Mouse (Mus musculus): ENCODE measurements at regions not wholly inside any gene's neighbourhood (a gene's known extent, or its start where the extent isn't known, plus 50 kb on each side); places are given as distances from the start of the nearest gene placed in this dataset.

GRCm38 (mm10) chr6:52423581-52424107, 110.3 kb downstream of the Evx1 start:
- no peaks in the 10 kb centered on the region for H3K36me3 ChIP-seq (ENCODE audit: control insufficient read depth, insufficient read depth)

GRCm38 (mm10) chr6:52424440-52424839, 111.1 kb downstream of the Evx1 start:
- ATAC-seq = no peak
- Histone ChIP-seq H3K4me1 (replicated peaks; ENCODE audit: control insufficient read depth, insufficient read depth, low read length) (no peaks in the 10 kb centered on the region), H3K27me3 (replicated peaks; ENCODE audit: control insufficient read depth, insufficient read depth, low read length) (no peaks in the 10 kb centered on the region), H3K27ac (ENCODE audit: low read length) (no peak overlapping the region), H3K9me3 (ENCODE audit: control insufficient read depth, low read length) (no peaks in the 10 kb centered on the region), H3K4me3 (replicated peaks; ENCODE audit: low read length) (no peak overlapping the region), H3K4me2 (ENCODE audit: low read length) (no peak overlapping the region), H3K9ac (replicated peaks; ENCODE audit: low read depth, low read length) (no peak overlapping the region), H3K36me3 (ENCODE audit: control insufficient read depth, insufficient read depth) (no peaks in the 10 kb centered on the region)
- 91% methylated on average over 5 of the region's 5 CpGs for WGBS

More at GRCm38 (mm10) chr6:52423581-52424107, 110.3 kb downstream of the Evx1 start:
- H3K9ac ChIP-seq (replicated peaks; ENCODE audit: low read depth, low read length) = no peak overlapping the region
- no peak overlapping the region for H3K4me3 ChIP-seq (replicated peaks; ENCODE audit: low read length)
- H3K4me1 ChIP-seq (replicated peaks; ENCODE audit: control insufficient read depth, insufficient read depth, low read length) = no peaks in the 10 kb centered on the region
- no peaks in the 10 kb centered on the region for H3K9me3 ChIP-seq (ENCODE audit: control insufficient read depth, low read length)
- H3K27ac ChIP-seq (ENCODE audit: low read length) = no peak overlapping the region
- ATAC-seq = no peak
- 84% methylated on average over 7 of the region's 7 CpGs for WGBS
- H3K4me2 ChIP-seq (ENCODE audit: low read length) = no peak overlapping the region
- H3K27me3 ChIP-seq (replicated peaks; ENCODE audit: control insufficient read depth, insufficient read depth, low read length) = no peaks in the 10 kb centered on the region

- Histone ChIP-seq H3K27ac (ENCODE audit: low read length) (no peak overlapping the region), H3K9me3 (ENCODE audit: control insufficient read depth, low read length) (no peaks in the 10 kb centered on the region), H3K36me3 (ENCODE audit: control insufficient read depth, insufficient read depth) (no peaks in the 10 kb centered on the region), H3K4me1 (replicated peaks; ENCODE audit: control insufficient read depth, insufficient read depth, low read length) (no peaks in the 10 kb centered on the region), H3K4me2 (ENCODE audit: low read length) (no peak overlapping the region), H3K27me3 (replicated peaks; ENCODE audit: control insufficient read depth, insufficient read depth, low read length) (no peaks in the 10 kb centered on the region), H3K4me3 (replicated peaks; ENCODE audit: low read length) (no peak overlapping the region), H3K9ac (replicated peaks; ENCODE audit: low read depth, low read length) (no peak overlapping the region)
- ATAC-seq = no peak
- 91% methylated on average over 4 of the region's 4 CpGs for WGBS
Observed at GRCm38 (mm10) chr6:52425082-52425481, 111.8 kb downstream of the Evx1 start.

DNA sequence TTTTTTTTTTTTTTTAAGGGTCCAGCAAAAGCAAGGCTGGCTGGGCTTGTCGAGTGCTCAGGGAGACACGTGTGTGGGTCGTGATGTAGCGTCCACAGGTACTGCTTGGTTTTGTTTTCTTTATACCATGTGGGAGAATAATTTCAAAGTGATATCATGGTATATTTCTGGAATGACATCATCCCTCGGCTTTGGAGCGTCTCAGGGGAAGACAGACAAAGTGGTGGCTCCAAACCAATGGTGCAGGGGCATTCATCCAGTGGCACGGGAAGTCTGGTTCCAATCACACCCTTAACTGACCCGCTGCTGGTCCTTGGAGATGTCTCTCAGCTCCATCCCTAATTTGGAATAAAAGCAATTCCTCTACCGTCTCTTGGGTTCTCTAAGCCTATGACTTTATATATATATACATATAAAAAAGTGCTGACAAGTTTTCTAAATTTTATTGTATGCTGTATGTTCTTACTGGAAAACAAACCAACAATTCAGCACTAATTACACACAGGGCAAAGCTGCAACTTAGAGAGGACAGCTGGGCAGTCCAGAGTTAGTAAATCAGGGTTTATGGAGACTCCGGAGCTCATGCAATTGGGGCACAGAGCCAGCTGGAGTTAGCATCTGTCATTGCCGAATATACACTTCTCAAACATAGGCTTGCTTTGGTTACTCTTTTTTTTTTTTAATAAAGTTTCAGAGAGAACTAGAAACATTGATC, 115.3 kb downstream of the Evx1 start:
- no peak for ATAC-seq
- 72% methylated on average over 11 of the region's 11 CpGs for WGBS
- Histone ChIP-seq H3K9me3 (ENCODE audit: control insufficient read depth, low read length) (no peaks in the 10 kb centered on the region), H3K36me3 (ENCODE audit: control insufficient read depth, insufficient read depth) (no peaks in the 10 kb centered on the region), H3K4me2 (ENCODE audit: low read length) (no peak overlapping the region), H3K4me3 (replicated peaks; ENCODE audit: low read length) (no peak overlapping the region), H3K4me1 (replicated peaks; ENCODE audit: control insufficient read depth, insufficient read depth, low read length) (no peaks in the 10 kb centered on the region), H3K27ac (ENCODE audit: low read length) (no peak overlapping the region), H3K9ac (replicated peaks; ENCODE audit: low read depth, low read length) (no peak overlapping the region), H3K27me3 (replicated peaks; ENCODE audit: control insufficient read depth, insufficient read depth, low read length) (no peaks in the 10 kb centered on the region)

GRCm38 (mm10) chr6:52429204-52429552, 115.9 kb downstream of the Evx1 start:
- H3K36me3 ChIP-seq (ENCODE audit: control insufficient read depth, insufficient read depth) = no peaks in the 10 kb centered on the region
- no peaks in the 10 kb centered on the region for H3K27me3 ChIP-seq (replicated peaks; ENCODE audit: control insufficient read depth, insufficient read depth, low read length)
- H3K9ac ChIP-seq (replicated peaks; ENCODE audit: low read depth, low read length) = no peak overlapping the region
- no peaks in the 10 kb centered on the region for H3K9me3 ChIP-seq (ENCODE audit: control insufficient read depth, low read length)
- WGBS = 85% methylated on average over 5 of the region's 5 CpGs
- no peak for ATAC-seq
- no peak overlapping the region for H3K27ac ChIP-seq (ENCODE audit: low read length)
- H3K4me3 ChIP-seq (replicated peaks; ENCODE audit: low read length) = no peak overlapping the region
- H3K4me2 ChIP-seq (ENCODE audit: low read length) = no peak overlapping the region
- no peaks in the 10 kb centered on the region for H3K4me1 ChIP-seq (replicated peaks; ENCODE audit: control insufficient read depth, insufficient read depth, low read length)

DNA sequence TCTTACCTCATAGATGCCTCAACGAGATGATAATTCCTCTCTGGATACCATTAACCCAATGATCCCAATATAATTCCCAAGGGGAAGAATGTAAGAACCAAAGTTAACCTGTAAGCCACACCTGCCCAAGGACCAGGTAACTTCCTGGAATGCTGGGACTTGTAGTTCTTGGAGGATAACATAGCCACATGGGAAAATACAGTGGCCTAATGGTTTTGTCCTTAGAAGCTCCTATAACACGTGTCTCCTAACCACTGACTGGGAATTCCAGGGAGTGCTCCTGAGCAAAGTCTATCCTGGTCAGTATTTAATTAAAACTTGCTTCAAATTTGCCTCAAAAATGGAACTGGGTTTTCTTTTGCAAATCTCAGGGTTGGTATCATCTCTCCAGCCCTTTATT, 119.9 kb downstream of the Evx1 start:
- 74% methylated on average over 2 of the region's 2 CpGs for WGBS
- ATAC-seq = no peak
- Histone ChIP-seq H3K9ac (replicated peaks; ENCODE audit: low read depth, low read length) (no peak overlapping the region), H3K36me3 (ENCODE audit: control insufficient read depth, insufficient read depth) (no peaks in the 10 kb centered on the region), H3K4me3 (replicated peaks; ENCODE audit: low read length) (no peak overlapping the region), H3K4me1 (replicated peaks; ENCODE audit: control insufficient read depth, insufficient read depth, low read length) (no peaks in the 10 kb centered on the region), H3K27ac (ENCODE audit: low read length) (no peak overlapping the region), H3K27me3 (replicated peaks; ENCODE audit: control insufficient read depth, insufficient read depth, low read length) (no peaks in the 10 kb centered on the region), H3K4me2 (ENCODE audit: low read length) (no peak overlapping the region), H3K9me3 (ENCODE audit: control insufficient read depth, low read length) (no peaks in the 10 kb centered on the region)

DNA sequence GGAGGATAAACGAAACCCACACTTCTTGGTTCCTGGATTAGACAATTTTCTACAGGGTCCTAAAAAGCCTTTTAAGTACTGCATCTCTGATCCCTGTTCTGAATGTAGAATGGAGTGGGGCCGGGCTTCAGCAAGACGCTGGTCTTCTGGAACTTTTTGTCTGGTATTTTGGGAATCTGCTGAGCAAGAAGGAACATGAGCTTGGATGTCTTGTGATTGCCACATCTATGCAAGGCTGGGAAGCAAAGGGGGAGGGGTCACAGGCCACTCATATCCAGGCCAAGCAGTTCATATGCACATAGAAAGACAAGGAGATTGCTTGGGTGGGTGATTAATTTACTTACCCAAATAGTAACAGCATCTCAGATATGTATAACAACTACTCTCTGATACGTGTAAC, 121.5 kb downstream of the Evx1 start:
- H3K27me3 ChIP-seq (replicated peaks; ENCODE audit: control insufficient read depth, insufficient read depth, low read length) = no peaks in the 10 kb centered on the region
- 82% methylated on average over 4 of the region's 4 CpGs for WGBS
- no peak overlapping the region for H3K27ac ChIP-seq (ENCODE audit: low read length)
- no peaks in the 10 kb centered on the region for H3K36me3 ChIP-seq (ENCODE audit: control insufficient read depth, insufficient read depth)
- no peak for ATAC-seq
- no peaks in the 10 kb centered on the region for H3K4me1 ChIP-seq (replicated peaks; ENCODE audit: control insufficient read depth, insufficient read depth, low read length)
- H3K9ac ChIP-seq (replicated peaks; ENCODE audit: low read depth, low read length) = no peak overlapping the region
- no peak overlapping the region for H3K4me3 ChIP-seq (replicated peaks; ENCODE audit: low read length)
- no peaks in the 10 kb centered on the region for H3K9me3 ChIP-seq (ENCODE audit: control insufficient read depth, low read length)
- H3K4me2 ChIP-seq (ENCODE audit: low read length) = no peak overlapping the region

DNA sequence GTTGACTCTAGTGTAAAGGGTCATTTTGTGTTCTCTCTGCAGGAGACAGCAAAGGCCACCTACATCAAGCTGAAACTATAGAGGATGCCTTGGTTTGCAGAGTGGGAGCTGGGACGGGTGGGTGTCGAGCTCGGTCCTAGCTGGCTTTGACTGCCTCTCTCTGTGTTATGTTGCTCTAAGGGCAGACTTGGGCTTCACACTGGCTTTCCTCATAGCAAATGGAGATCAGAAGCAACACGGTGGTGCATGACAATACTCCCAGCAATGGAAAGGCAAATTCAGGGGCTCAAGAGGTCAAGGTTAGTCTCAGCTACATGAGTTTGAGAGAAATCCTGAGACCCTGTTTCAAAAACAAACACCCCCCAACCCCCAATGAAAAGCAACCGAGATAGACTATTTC, 122.1 kb downstream of the Evx1 start:
- Histone ChIP-seq H3K27ac (ENCODE audit: low read length) (no peak overlapping the region), H3K4me2 (ENCODE audit: low read length) (no peak overlapping the region), H3K27me3 (replicated peaks; ENCODE audit: control insufficient read depth, insufficient read depth, low read length) (no peaks in the 10 kb centered on the region), H3K9me3 (ENCODE audit: control insufficient read depth, low read length) (no peaks in the 10 kb centered on the region), H3K36me3 (ENCODE audit: control insufficient read depth, insufficient read depth) (no peaks in the 10 kb centered on the region), H3K9ac (replicated peaks; ENCODE audit: low read depth, low read length) (no peak overlapping the region), H3K4me1 (replicated peaks; ENCODE audit: control insufficient read depth, insufficient read depth, low read length) (no peaks in the 10 kb centered on the region), H3K4me3 (replicated peaks; ENCODE audit: low read length) (no peak overlapping the region)
- ATAC-seq = no peak
- WGBS = 79% methylated on average over 5 of the region's 5 CpGs

DNA sequence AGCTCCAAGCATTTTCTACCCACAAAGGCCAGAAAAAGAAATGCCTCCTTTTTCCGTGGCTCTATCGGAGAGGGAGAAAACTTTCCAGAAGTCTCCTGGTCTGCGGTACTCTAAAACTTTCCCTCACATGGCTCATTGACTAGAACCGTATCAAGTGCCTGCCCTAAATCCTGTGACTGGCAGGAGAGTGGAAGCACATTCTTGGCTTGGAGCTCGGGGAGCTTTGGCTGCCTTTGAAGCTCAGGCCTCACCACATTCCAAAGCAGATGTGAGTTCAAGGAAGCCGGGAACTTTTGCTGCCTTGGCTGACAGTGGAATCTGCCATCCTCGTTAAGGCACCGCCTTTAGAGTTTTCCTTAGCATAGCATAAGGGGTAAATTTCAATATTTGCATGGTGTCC, 125.1 kb downstream of the Evx1 start:
- ATAC-seq = no peak
- Histone ChIP-seq H3K27me3 (replicated peaks; ENCODE audit: control insufficient read depth, insufficient read depth, low read length) (no peaks in the 10 kb centered on the region), H3K27ac (ENCODE audit: low read length) (no peak overlapping the region), H3K9me3 (ENCODE audit: control insufficient read depth, low read length) (no peaks in the 10 kb centered on the region), H3K36me3 (ENCODE audit: control insufficient read depth, insufficient read depth) (no peaks in the 10 kb centered on the region), H3K4me1 (replicated peaks; ENCODE audit: control insufficient read depth, insufficient read depth, low read length) (peaks cover 5% of the 10 kb centered on the region; the same call in 1 of the 2 replicates), H3K9ac (replicated peaks; ENCODE audit: low read depth, low read length) (no peak overlapping the region), H3K4me3 (replicated peaks; ENCODE audit: low read length) (no peak overlapping the region), H3K4me2 (ENCODE audit: low read length) (no peak overlapping the region)
- 51% methylated on average over 8 of the region's 8 CpGs for WGBS

DNA sequence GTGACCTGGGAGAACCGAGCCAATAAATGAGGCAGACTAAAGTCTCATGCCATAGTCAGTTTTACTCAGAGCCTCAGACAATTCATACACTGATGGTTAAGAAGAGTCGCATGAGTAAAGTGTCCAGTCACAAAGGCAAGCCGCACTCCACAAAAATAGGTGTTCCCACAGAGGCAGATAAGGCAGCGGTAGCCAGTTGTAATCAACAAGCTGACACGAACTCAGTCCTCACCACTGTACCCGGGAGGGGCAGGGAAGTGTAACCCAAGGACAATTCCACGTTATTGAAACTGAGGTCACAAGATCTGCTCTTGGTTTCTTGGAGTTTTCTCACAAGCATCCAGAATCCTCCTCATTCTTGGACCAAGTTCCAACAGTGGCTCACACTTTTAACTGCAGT, 125.9 kb downstream of the Evx1 start:
- no peak for ATAC-seq
- no peak overlapping the region for H3K4me3 ChIP-seq (replicated peaks; ENCODE audit: low read length)
- H3K4me1 ChIP-seq (replicated peaks; ENCODE audit: control insufficient read depth, insufficient read depth, low read length) = peaks cover 9% of the 10 kb centered on the region
- no peak overlapping the region for H3K27ac ChIP-seq (ENCODE audit: low read length)
- H3K9ac ChIP-seq (replicated peaks; ENCODE audit: low read depth, low read length) = no peak overlapping the region
- H3K27me3 ChIP-seq (replicated peaks; ENCODE audit: control insufficient read depth, insufficient read depth, low read length) = 0 out of 2 replicates have a peak, but pooled peaks cover 2% of the 10 kb centered on the region
- no peaks in the 10 kb centered on the region for H3K36me3 ChIP-seq (ENCODE audit: control insufficient read depth, insufficient read depth)
- H3K9me3 ChIP-seq (ENCODE audit: control insufficient read depth, low read length) = no peaks in the 10 kb centered on the region
- H3K4me2 ChIP-seq (ENCODE audit: low read length) = no peak overlapping the region
- 90% methylated on average over 7 of the region's 7 CpGs for WGBS
